Mouse (Mus musculus) thymus, adult 2 months (tissue): ENCODE data around the gene Cd48. TPM values are rescaled to one million over a fixed set of nuclear protein-coding genes. Genes with fewer than 3 reads are reported as not detected.

Experiments
- DNase-seq: peaks from one replicate; pipeline ENCODE4 v3.0.0; 2021
- H3K27ac ChIP-seq: fragments of 200-500 bp; 2 replicates; pipeline ENCODE4 v1.5.1; 2012; ENCODE audit warnings: low read length, control low read depth; ENCODE audit not compliant: control insufficient read depth, insufficient read depth
- H3K27me3 ChIP-seq: fragments of 200-500 bp; 2 replicates; pipeline ENCODE4 v1.6.1; 2012; ENCODE audit warnings: mild to moderate bottlenecking, low read length, moderate library complexity, mixed read lengths; ENCODE audit not compliant: control insufficient read depth, insufficient read depth
- H3K36me3 ChIP-seq: fragments of 200-500 bp; 2 replicates; pipeline ENCODE4 v1.6.1; 2012; ENCODE audit warnings: mild to moderate bottlenecking, low read length, moderate library complexity; ENCODE audit not compliant: control insufficient read depth, insufficient read depth
- H3K4me1 ChIP-seq: fragments of 200-500 bp; replicated peaks from 2 replicates; pipeline ENCODE4 v1.6.1; 2012; ENCODE audit warnings: low read length; ENCODE audit not compliant: control insufficient read depth, insufficient read depth
- H3K4me3 ChIP-seq: fragments of 200-500 bp; 2 replicates; pipeline ENCODE4 v1.5.1; 2012; ENCODE audit warnings: mild to moderate bottlenecking, low read length, control low read depth, moderate library complexity; ENCODE audit not compliant: control insufficient read depth, insufficient read depth
- CTCF ChIP-seq: fragments of 200-500 bp; IDR thresholded peaks from 2 replicates; pipeline ENCODE4 v1.5.1; 2012; ENCODE audit warnings: mild to moderate bottlenecking, control low read depth, low read length, moderate library complexity, borderline replicate concordance; ENCODE audit not compliant: control insufficient read depth, poor library complexity, insufficient read depth; ENCODE audit errors: extremely low read depth
- POLR2A ChIP-seq: fragments of 200-500 bp; IDR thresholded peaks from 2 replicates; pipeline ENCODE4 v1.6.1; 2012; ENCODE audit warnings: mild to moderate bottlenecking, low read length, control low read depth, moderate library complexity; ENCODE audit not compliant: control insufficient read depth, poor library complexity, insufficient read depth; ENCODE audit errors: extremely low read depth
- WGBS: fragments of 180-500 bp; shearing (Covaris S2); methylation state at CpG from one replicate; pipeline ENCODE4 v1.1.7; 2018; 5-methylcytosine and 5-hydroxymethylcytosine counted together
- polyA plus RNA-seq: library from polyadenylated mRNA; depleted of rRNA; stranded (reverse); fragments of >200 nt; gene quantifications from 2 replicates; pipeline ENCODE4 v1.2.3, GENCODE M21; 2012; rRNA removed

The Cd48 gene
- 41.9 and 63.2 TPM in 2 replicates for polyA plus RNA-seq

DNA sequence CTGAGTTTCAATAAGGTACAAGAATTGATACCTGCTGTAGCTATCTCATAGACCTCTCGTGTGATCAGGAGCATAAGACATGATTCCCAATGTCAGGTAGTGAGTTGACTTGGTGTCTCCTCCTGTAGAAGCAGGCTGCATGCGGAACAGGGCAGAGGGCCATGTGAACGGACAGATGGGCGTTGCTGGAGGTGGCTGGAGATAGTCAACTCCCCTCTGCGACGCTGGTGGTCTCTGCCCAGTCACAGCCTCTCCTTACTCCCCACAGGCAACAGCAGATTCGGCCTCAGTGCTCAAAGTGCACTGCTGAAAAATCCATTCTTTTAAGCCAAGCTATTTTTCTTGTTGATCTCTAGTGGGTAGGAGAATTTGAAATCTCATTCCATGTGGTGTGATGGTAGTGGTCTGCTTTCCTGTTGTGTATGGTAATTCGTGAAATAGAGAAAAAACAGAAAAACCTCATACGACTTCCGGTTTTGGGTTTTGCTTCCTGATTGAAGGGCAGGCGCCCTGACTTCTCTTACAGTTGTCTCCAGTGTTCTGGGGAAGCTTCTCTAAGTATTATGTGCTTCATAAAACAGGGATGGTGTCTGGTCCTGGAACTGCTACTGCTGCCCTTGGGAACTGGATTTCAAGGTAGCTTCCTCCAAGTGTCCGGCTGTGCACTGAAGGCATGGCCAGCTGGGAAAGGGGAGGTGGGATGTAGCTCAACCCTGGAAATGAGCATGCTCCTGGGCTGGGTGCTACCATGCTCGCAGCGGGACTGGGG is at the start of gene Cd48:
Gene Cd48, plus strand, starts transcription at position 479 of the 769 bp plus-strand sequence.
- no peaks in the 10 kb centered on the region for H3K27me3 ChIP-seq
- DNase-seq: peak; percentile 36
- peaks cover 16% of the 10 kb centered on the region for H3K4me1 ChIP-seq
- no peaks in the 10 kb centered on the region for H3K36me3 ChIP-seq
- WGBS: 3% methylated on average over 14 of the region's 14 CpGs
- TF ChIP-seq POLR2A (no peak), CTCF (0 out of 2 replicates have a peak, but pooled peaks have one; percentile 4)
- H3K4me3 ChIP-seq: peak within 1 kb of the TSS; percentile 63
- peak within 1 kb of the TSS; percentile 81 for H3K27ac ChIP-seq

DNA sequence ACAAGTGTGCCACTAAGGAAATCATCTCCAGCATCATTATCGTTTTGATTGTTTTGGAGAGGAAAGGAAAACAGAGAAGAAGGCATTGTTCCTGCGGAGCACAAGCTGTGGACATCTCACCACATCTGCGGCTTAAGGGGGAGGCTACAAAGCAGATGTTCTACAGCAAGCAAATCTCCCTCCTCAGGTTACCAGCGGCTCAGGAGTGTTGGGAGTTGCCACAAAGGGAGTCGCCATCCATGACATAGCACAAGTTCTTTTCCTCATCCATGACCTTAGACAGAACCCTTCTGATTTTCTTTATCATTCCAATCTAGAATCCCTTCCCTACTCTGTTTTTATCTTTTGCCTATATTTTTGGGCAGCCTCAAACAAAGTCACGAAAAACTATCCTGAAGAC is 46.1 kb upstream of the Cd48 start:
- no peak for TF ChIP-seq POLR2A
- no peak for TF ChIP-seq CTCF
- no peaks in the 10 kb centered on the region for H3K36me3 ChIP-seq
- WGBS: 89% methylated on average over 6 of the region's 6 CpGs
- no peak overlapping the region for H3K27ac ChIP-seq
- peaks cover 6% of the 10 kb centered on the region for H3K4me1 ChIP-seq
- H3K27me3 ChIP-seq: no peaks in the 10 kb centered on the region
- H3K4me3 ChIP-seq: no peak overlapping the region
- no peak for DNase-seq

DNA sequence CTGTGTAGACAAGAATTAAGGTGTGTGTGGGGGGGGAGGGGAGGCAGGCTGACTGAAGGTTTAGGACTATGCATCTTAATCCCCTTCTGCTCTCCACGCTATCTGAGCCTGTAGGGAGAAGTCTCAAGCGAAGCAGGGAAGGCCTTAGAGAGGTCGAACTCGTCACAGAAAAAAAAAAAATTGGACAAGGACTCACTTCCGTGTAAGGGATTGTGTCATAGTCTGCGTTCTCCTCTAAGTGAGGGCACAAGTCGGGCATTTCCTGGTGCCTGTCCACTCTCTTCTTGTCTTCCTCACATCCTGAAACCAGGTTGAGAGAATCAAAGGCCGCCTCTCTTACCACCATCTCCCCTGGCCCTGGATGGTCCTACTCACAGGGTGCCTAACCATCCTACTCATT is 44.7 kb upstream of the Cd48 start:
- H3K4me3 ChIP-seq: no peak overlapping the region
- H3K27ac ChIP-seq: no peak overlapping the region
- H3K36me3 ChIP-seq: no peaks in the 10 kb centered on the region
- TF ChIP-seq CTCF: no peak
- TF ChIP-seq POLR2A: no peak
- no peaks in the 10 kb centered on the region for H3K27me3 ChIP-seq
- WGBS: 90% methylated on average over 8 of the region's 8 CpGs
- no peak for DNase-seq
- 0 out of 2 replicates have a peak, but pooled peaks cover 3% of the 10 kb centered on the region for H3K4me1 ChIP-seq

DNA sequence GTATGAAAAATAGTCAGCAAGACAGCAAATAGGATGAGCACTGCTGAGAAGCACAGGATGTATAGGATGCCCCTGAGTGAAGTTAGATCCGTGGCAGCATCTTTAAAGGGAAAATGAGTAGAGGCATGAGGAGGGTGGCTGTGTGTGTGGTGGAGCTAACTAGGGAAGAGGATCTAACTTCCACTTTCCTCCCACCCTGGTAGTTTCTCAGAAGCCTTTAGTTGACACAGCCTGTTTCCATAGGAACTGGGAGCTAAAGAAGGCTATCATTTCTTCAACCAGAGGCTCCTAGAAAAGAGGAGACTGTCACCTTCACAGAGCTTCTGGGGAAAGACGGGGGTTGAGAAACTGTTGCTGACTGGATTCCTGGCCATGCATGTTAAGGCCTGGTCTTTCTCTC is 43.1 kb upstream of the Cd48 start:
- no peak for DNase-seq
- no peak for TF ChIP-seq POLR2A
- TF ChIP-seq CTCF: no peak
- Histone ChIP-seq H3K4me3 (no peak overlapping the region), H3K27ac (no peak overlapping the region), H3K4me1 (peaks cover 3% of the 10 kb centered on the region; the same call in 1 of the 2 replicates), H3K27me3 (no peaks in the 10 kb centered on the region), H3K36me3 (no peaks in the 10 kb centered on the region)
- WGBS: 68% methylated on average over 2 of the region's 2 CpGs

DNA sequence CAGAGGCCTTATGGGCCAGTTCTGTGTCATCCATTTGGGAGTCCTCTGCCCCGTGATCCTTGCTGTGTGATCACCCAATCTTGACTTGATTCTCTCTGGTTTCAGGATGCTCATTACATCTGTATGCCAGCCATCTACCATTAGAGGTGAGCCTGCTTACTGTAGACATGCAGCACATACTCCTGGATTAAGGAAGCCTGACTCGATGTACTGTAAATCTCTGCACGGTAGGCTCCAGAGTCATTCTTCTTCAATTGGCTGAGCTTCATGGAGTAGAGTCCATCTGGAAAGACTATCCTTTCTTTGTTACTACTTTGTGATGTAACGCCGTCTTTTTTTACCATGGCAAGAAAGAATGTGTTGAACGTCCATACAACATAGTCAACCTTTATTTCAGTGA is 41.0 kb upstream of the Cd48 start:
- 98% methylated on average over 6 of the region's 6 CpGs for WGBS

DNA sequence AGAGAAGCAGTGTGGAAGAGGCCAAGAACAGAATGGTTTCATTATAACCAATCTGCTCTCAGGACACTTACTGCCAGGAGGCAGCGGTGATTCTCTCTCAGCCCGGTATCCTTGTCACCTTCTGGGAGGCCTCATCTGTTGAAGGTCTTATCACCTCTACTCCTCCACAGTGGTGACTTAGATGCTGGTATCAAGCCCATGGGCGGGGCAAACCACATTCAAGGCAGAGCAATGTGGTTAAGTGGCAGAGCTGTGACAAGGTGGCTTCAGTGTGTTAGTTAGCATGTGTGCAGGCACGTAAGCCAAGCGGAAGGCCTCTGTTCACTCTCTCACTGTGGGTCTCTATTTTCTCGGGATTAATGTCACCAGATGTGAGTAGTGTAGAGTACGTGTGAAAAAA is 38.2 kb upstream of the Cd48 start:
- Histone ChIP-seq H3K4me3 (no peak overlapping the region), H3K36me3 (no peaks in the 10 kb centered on the region), H3K4me1 (peaks cover 3% of the 10 kb centered on the region; the same call in 1 of the 2 replicates), H3K27ac (no peak overlapping the region), H3K27me3 (no peaks in the 10 kb centered on the region)
- DNase-seq: peak; percentile 43
- WGBS: 16% methylated on average over 7 of the region's 7 CpGs
- TF ChIP-seq CTCF (no peak), POLR2A (no peak)

More for the DNA sequence above, 41.0 kb upstream of the Cd48 start:
- Histone ChIP-seq H3K4me1 (peaks cover 3% of the 10 kb centered on the region; the same call in 1 of the 2 replicates), H3K27me3 (no peaks in the 10 kb centered on the region), H3K36me3 (no peaks in the 10 kb centered on the region), H3K4me3 (no peak overlapping the region), H3K27ac (no peak overlapping the region)
- no peak for DNase-seq
- TF ChIP-seq POLR2A: no peak
- no peak for TF ChIP-seq CTCF
